Mouse (Mus musculus) CH12.LX (cell line): ENCODE measurements around the gene Napsa.

Experiments
- CTCF ChIP-seq, 2 experiments: IDR thresholded peaks in 1 of 2; conservative IDR thresholded peaks in 1 of 2; 2 replicates each; pipeline ENCODE4 v1.5.1; 2011 to 2012; ENCODE audit warnings: low read depth in 2 of 2, low read length in 2 of 2, improper control_type of control experiment in 1 of 2, inconsistent platforms in 1 of 2, mild to moderate bottlenecking in 1 of 2, moderate library complexity in 1 of 2
- GABPA ChIP-seq: IDR thresholded peaks from 2 replicates; pipeline ENCODE4 v1.6.1; 2012; ENCODE audit warnings: low read depth, low read length, improper control_type of control experiment, inconsistent platforms; ENCODE audit not compliant: insufficient replicate concordance
- MAX ChIP-seq: IDR thresholded peaks from 2 replicates; pipeline ENCODE4 v1.6.1; 2011; ENCODE audit warnings: low read length, improper control_type of control experiment
- POLR2A ChIP-seq: IDR thresholded peaks from 2 replicates; pipeline ENCODE4 v1.6.1; 2011; ENCODE audit warnings: low read depth, mild to moderate bottlenecking, improper control_type of control experiment, low read length
- SMC3 ChIP-seq: IDR thresholded peaks from 2 replicates; pipeline ENCODE4 v1.6.1; 2011; ENCODE audit warnings: low read depth, low read length, improper control_type of control experiment
- ZMIZ1 ChIP-seq: IDR thresholded peaks from 2 replicates; pipeline ENCODE4 v1.6.1; 2012; ENCODE audit warnings: low read depth, mild to moderate bottlenecking, inconsistent platforms, low read length, improper control_type of control experiment

DNA sequence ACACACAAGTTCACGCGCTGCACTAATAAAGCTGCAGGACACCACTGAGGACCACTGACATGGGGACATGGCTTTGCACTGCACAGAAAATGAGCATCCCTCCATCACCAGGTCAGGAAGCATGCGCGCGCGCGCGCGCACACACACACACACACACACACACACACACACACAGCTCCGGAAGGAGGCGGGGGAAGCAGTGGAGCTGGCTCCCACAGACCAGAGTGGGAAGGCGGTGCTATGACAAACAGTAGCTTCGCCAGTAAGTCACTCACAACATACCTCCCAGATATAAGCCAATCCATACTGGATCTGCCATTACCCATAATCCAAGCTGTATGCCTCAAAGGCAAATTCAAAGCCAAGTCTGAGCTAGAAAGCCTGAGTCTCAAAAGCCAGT lies 25.1 kb upstream of the Napsa start:
- no peak for TF ChIP-seq ZMIZ1
- TF ChIP-seq MAX: no peak
- no peak for TF ChIP-seq CTCF (conservative IDR thresholded peaks at IDR 0.05 in 1 of 2, IDR thresholded peaks at IDR 0.05 in 1 of 2; ENCODE audit: low read depth in 2 of 2, low read length in 2 of 2)
- no peak for TF ChIP-seq SMC3
- TF ChIP-seq GABPA: no peak
- no peak for TF ChIP-seq POLR2A
